8 mouse cellular contexts compared by ENCODE assay signal in genomic region chr2:131509671-131510313, GRCm38 (mm10). TPM values are rescaled to one million over a fixed set of nuclear protein-coding genes. Genes with fewer than 3 reads are reported as not detected.
DNase-seq lines count a peak whose midpoint lies in the region; ATAC-seq and TF ChIP-seq lines count a peak whose summit lies in the region.

No protein-coding gene starts in this region.

- peak overlapping the region; percentile 92 for H3K27ac ChIP-seq in gastrocnemius, adult 2 months
- no peak overlapping the region for H3K27ac ChIP-seq in hindbrain, embryonic 15.5 days (replicated peaks)

- H3K9ac ChIP-seq in hindbrain, embryonic 15.5 days = no peak overlapping the region

- peak; percentile 94 for TF ChIP-seq CTCF in gastrocnemius, adult 2 months (IDR thresholded peaks at IDR 0.05)

- intact Hi-C loops in gastrocnemius, adult 2 months (cut with DNase I) = loop anchor here (1.0 to 10.0 kb wide), 3 partner anchors 65 to 325 kb away; partner anchors contain the start of genes Cdc25b, Cenpb and Spef1
- intact Hi-C loops in left cerebral cortex, postnatal 14 days (cut with DNase I) = loop anchor here (1.0 kb wide), 1 partner anchor 87 kb away; no protein-coding TSS in a partner anchor

- no peaks in the 10 kb centered on the region for H3K36me3 ChIP-seq in hindbrain, embryonic 15.5 days
- peaks cover 84% of the 10 kb centered on the region for H3K36me3 ChIP-seq in megakaryocyte, embryonic 14.5 days (replicated peaks; ENCODE audit: low read length)

- H3K4me2 ChIP-seq in hindbrain, embryonic 15.5 days = peak overlapping the region; percentile 47

- H3K4me1 ChIP-seq in hindbrain, embryonic 15.5 days (replicated peaks) = peaks cover 46% of the 10 kb centered on the region
- H3K4me1 ChIP-seq in megakaryocyte, embryonic 14.5 days = peaks cover 100% of the 10 kb centered on the region

- ATAC-seq in hindbrain, embryonic 15.5 days (ENCODE audit: low FRiP score, low read depth) = peak; percentile 49

- peak; percentile 61 to 62 for DNase-seq in left cerebral cortex, adult 18-20 months (ENCODE audit: low spot score in 2 of 2)
- DNase-seq in left cerebral cortex, adult 11 months (ENCODE audit: low spot score) = no peak
- DNase-seq in cerebellum, postnatal 25 days = peak; percentile 59 to 73
- peak; percentile 94 for DNase-seq in gastrocnemius, adult 2 months
- DNase-seq in left cerebral cortex, postnatal 14 days (ENCODE audit: low spot score in 2 of 2) = peak; percentile 73 to 78
- DNase-seq in right cerebral cortex, postnatal 25 days = peak; percentile 58

- no peaks in the 10 kb centered on the region for H3K9me3 ChIP-seq in hindbrain, embryonic 15.5 days
- no peaks in the 10 kb centered on the region for H3K9me3 ChIP-seq in megakaryocyte, embryonic 14.5 days

- 21% methylated on average over 17 of the region's 17 CpGs for WGBS in hindbrain, embryonic 15.5 days

- H3K27me3 ChIP-seq in hindbrain, embryonic 15.5 days = no peaks in the 10 kb centered on the region
- no peaks in the 10 kb centered on the region for H3K27me3 ChIP-seq in megakaryocyte, embryonic 14.5 days (replicated peaks)

- H3K4me3 ChIP-seq in gastrocnemius, adult 2 months = peak overlapping the region; percentile 41
- peak overlapping the region; percentile 15 for H3K4me3 ChIP-seq in hindbrain, embryonic 15.5 days
- peak overlapping the region; percentile 91 for H3K4me3 ChIP-seq in megakaryocyte, embryonic 14.5 days (replicated peaks)

RNA-seq across cellular contexts. Expression of gene Smox, which starts 18.5 kb away (rescaled TPM):
- 10 to 100 TPM; 64.5 to 69.9 TPM for total RNA-seq in left cerebral cortex, adult 18-20 months (2021)
- 100 to 1,000 TPM in 1 of 2 experiments, 10 to 100 TPM in 1; 51.2 to 522 TPM for total RNA-seq in gastrocnemius, adult 2 months (2021)
- polyA plus RNA-seq in hindbrain, embryonic 15.5 days (2015; fragmentation: Nextera tagmentation; extraction: Ambion mirVana) = 52.3 and 53.4 TPM in 2 replicates
- total RNA-seq in left cerebral cortex, postnatal 14 days (2021) = 10 to 100 TPM; 65.4 to 68.9 TPM
- 504 and 573 TPM in 2 replicates for polyA plus RNA-seq in megakaryocyte, embryonic 14.5 days (2012; ENCODE audit: insufficient read depth, low replicate concordance)

RNA-seq across cellular contexts. Expression of gene Adra1d, which starts 52.3 kb away (rescaled TPM):
- total RNA-seq in left cerebral cortex, adult 18-20 months (2021) = 10 to 100 TPM; 54.2 to 58.7 TPM
- total RNA-seq in gastrocnemius, adult 2 months (2021) = under 1 TPM; 0.54 to 0.73 TPM
- 0.49 and 0.61 TPM in 2 replicates for polyA plus RNA-seq in hindbrain, embryonic 15.5 days (2015; fragmentation: Nextera tagmentation; extraction: Ambion mirVana)
- total RNA-seq in left cerebral cortex, postnatal 14 days (2021) = 10 to 100 TPM; 43.4 to 46.9 TPM
- not detected in 2 replicates for polyA plus RNA-seq in megakaryocyte, embryonic 14.5 days (2012; ENCODE audit: insufficient read depth, low replicate concordance)

Comparison
In these comparisons a context has a peak if more than half of its experiments do, and no peak if none do; other contexts are left out.
1. H3K4me3 ChIP-seq: peak in every context shown above with its lines; median percentile 91 in megakaryocyte, embryonic 14.5 days; 41 in gastrocnemius, adult 2 months; 15 in hindbrain, embryonic 15.5 days.
2. RNA of gene Adra1d, which starts 52.3 kb away (total RNA-seq): 54.2 to 58.7 TPM in left cerebral cortex, adult 18-20 months and 43.4 to 46.9 TPM in left cerebral cortex, postnatal 14 days; 0.54 to 0.73 TPM in gastrocnemius, adult 2 months; every median in the first group is over 10 times any median in the second.